Mouse (Mus musculus) heart, adult 2 months (tissue): ENCODE data around the gene Krtap31-2.

ENCODE experiments used
- CTCF ChIP-seq: fragments of 200-600 bp; IDR thresholded peaks from 2 replicates; pipeline ENCODE4 v1.8.1; 2022; ENCODE audit warnings: antibody characterized with exemption, mild to moderate bottlenecking, moderate library complexity
- POLR2A ChIP-seq: fragments of 200-500 bp; IDR thresholded peaks from 2 replicates; pipeline ENCODE4 v1.6.1; 2011; ENCODE audit warnings: mild to moderate bottlenecking, low read depth, low read length, control low read depth; ENCODE audit not compliant: insufficient read depth

DNA sequence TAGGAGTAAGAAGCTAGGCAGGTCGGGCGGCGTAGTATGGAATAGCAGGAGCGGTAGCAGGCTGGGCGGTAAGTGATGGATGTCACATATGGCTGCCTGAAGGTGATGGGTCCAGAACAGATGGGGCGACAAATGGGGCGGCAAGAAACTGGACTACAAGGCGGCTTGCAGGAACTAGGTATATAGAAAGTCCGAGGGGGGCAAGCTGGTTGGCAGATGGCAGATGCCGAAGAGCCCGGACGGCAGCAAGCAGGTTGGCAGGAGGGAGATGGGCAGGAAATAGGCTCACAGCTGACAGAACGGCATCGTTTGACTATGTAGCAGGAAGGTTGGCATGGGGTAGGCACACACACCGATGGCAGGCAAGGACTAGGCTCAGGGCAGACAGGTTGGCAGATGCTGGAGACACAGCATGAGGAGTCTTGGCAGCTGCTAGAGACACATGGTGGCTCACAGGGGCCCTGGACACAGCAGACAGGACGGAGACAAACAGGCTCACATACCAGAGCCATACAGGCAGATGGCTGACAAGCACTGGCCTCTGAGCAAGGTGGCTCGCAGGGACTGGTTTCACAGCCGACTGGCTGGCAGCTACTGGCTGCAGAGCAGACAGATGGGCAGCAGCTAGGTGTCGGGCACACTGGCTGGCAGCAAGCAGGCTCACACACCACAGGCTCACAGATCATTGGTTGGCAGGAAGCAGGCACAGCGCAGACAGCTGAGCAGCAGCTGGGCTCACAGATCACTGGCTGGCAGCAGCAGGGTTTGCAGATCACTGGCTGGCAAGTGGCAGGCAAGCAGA, 49.4 kb downstream of the Krtap31-2 start:
- TF ChIP-seq POLR2A (no peak), CTCF (no peak)
